Mouse (Mus musculus): ENCODE results near the gene Proser1. TPM values are rescaled to one million over a fixed set of nuclear protein-coding genes. Genes with fewer than 3 reads are reported as not detected.

Proser1 gene
- polyA plus RNA-seq, 1 experiment from 2014 or later = 24.8 TPM

DNA sequence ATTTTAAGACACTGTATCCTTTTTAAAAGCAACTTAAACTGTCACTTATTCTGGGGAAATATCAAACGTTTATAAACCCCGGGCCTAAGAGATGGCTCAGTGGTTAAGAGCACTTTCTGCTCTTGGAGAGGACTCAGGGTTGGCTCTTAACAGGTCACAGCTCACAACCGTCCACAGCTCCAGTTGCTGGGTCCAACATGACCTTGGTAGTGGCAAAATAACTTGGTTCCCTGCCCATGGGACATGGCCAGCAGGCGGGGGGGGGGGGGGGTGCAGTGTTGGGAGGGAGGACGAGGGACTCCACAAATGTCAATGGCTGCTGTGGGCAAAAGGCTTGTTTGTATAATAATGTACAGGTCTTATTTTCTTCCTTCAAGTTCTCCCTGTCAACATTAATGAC lies 3.9 kb downstream of the Proser1 start:
- H3K27ac ChIP-seq = no peak overlapping the region
- 78% methylated on average over 5 of the region's 5 CpGs for WGBS
- no peak overlapping the region for H3K9ac ChIP-seq
- H3K4me2 ChIP-seq = no peak overlapping the region
- H3K4me1 ChIP-seq = peaks cover 35% of the 10 kb centered on the region
- H3K9me3 ChIP-seq (replicated peaks) = no peaks in the 10 kb centered on the region
- ATAC-seq (replicated peaks; ENCODE audit: low FRiP score) = no peak
- peaks cover 39% of the 10 kb centered on the region for H3K36me3 ChIP-seq
- H3K27me3 ChIP-seq = no peaks in the 10 kb centered on the region
- H3K4me3 ChIP-seq (replicated peaks) = no peak overlapping the region

DNA sequence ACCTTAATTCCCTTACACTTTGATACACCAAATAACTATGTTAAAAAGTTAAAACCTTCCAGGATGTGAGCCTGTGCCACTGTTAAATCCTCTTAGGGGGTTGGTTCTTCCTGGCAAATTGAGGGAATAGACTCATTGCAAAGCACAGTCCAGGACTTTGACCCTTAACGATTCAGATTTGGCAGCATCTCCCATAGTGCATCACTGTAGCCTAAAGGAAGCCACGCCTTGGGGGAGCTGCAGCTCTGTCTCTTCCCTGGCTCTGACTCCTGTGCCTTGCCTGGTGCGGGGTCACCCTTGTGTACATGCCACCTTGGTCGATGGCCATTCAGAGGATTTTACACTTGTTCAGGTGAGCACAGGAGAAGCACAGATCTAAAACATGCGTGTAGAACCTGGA lies 6.2 kb downstream of the Proser1 start:
- Histone ChIP-seq H3K9ac (no peak overlapping the region), H3K4me3 (replicated peaks) (no peak overlapping the region), H3K27me3 (no peaks in the 10 kb centered on the region), H3K4me1 (peaks cover 31% of the 10 kb centered on the region), H3K27ac (no peak overlapping the region), H3K9me3 (replicated peaks) (no peaks in the 10 kb centered on the region), H3K4me2 (no peak overlapping the region), H3K36me3 (peaks cover 62% of the 10 kb centered on the region)
- no peak for ATAC-seq (replicated peaks; ENCODE audit: low FRiP score)
- WGBS = 92% methylated on average over 5 of the region's 5 CpGs

DNA sequence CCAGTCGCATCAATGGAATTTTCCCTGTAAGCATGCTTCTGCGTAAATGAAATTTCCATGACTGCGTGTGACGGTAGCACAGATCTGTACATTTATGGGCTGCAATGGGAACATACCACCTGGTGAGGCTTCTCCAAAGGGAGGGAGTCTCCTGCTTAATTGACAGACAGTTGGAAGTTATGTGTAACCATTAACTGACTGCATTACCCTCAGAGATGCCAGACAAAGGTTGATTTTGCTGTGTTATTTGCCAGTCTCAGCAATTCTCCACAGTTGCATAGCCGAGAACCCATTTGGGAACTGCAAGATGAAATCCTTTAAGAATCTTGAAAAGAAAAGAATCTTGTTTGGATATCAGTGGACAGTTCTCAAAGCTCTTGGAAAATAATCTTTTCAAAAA lies 8.6 kb downstream of the Proser1 start:
- Histone ChIP-seq H3K4me1 (peaks cover 11% of the 10 kb centered on the region), H3K27ac (no peak overlapping the region), H3K9me3 (replicated peaks) (no peaks in the 10 kb centered on the region), H3K9ac (no peak overlapping the region), H3K27me3 (no peaks in the 10 kb centered on the region), H3K4me2 (no peak overlapping the region), H3K36me3 (peaks cover 84% of the 10 kb centered on the region), H3K4me3 (replicated peaks) (no peak overlapping the region)
- 91% methylated on average over 5 of the region's 5 CpGs for WGBS
- no peak for ATAC-seq (replicated peaks; ENCODE audit: low FRiP score)

DNA sequence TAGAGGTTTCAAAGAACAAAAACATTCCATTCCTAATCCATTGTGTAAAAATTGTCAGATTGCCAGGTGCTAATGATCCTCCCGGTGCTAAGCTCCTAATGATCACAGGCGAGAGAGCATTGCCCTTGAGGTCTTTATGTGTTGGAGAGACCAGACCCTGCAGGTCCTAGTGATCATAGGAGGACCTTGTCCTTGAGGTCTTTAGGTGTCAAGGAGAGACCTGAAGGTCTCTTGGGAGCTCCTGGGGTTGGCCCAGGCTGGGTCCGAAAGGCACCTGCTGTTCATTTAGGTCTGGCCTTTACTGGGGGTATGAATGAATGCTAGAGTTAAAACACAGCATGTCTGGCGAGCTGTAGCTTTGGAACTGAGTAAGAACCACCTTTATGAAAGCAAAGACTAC lies 10.7 kb downstream of the Proser1 start:
- Histone ChIP-seq H3K27me3 (no peaks in the 10 kb centered on the region), H3K36me3 (peaks cover 98% of the 10 kb centered on the region), H3K4me2 (no peak overlapping the region), H3K4me1 (no peaks in the 10 kb centered on the region), H3K9me3 (replicated peaks) (no peaks in the 10 kb centered on the region), H3K27ac (no peak overlapping the region), H3K4me3 (replicated peaks) (no peak overlapping the region), H3K9ac (no peak overlapping the region)
- WGBS = 72% methylated on average over 4 of the region's 4 CpGs
- no peak for ATAC-seq (replicated peaks; ENCODE audit: low FRiP score)

DNA sequence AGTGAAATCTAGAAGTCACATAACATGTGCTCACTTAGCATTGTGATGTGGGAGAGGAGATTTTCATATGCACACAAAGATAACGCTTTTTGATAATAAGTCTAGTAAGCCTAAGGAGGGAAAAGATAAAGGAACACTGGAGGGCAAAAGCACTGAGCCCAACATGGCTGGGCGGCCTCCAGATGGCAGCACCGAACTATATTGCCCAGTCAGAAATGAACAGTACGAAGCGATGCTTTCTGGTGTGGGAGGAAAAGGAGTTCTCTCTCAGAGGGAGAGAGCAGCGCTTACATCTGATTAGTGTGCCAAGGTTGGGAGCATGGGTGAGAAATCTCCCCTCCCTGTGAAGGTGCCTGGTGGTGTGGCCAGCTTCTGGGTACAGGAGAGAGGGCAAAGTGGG lies 12.4 kb downstream of the Proser1 start:
- no peaks in the 10 kb centered on the region for H3K9me3 ChIP-seq (replicated peaks)
- no peak overlapping the region for H3K4me2 ChIP-seq
- WGBS = 66% methylated on average over 6 of the region's 6 CpGs
- ATAC-seq (replicated peaks; ENCODE audit: low FRiP score) = 0 out of 2 replicates have a peak, but pooled peaks have one; percentile 34
- peaks cover 97% of the 10 kb centered on the region for H3K36me3 ChIP-seq
- H3K4me1 ChIP-seq = no peaks in the 10 kb centered on the region
- no peak overlapping the region for H3K9ac ChIP-seq
- no peak overlapping the region for H3K27ac ChIP-seq
- H3K27me3 ChIP-seq = no peaks in the 10 kb centered on the region
- H3K4me3 ChIP-seq (replicated peaks) = no peak overlapping the region

DNA sequence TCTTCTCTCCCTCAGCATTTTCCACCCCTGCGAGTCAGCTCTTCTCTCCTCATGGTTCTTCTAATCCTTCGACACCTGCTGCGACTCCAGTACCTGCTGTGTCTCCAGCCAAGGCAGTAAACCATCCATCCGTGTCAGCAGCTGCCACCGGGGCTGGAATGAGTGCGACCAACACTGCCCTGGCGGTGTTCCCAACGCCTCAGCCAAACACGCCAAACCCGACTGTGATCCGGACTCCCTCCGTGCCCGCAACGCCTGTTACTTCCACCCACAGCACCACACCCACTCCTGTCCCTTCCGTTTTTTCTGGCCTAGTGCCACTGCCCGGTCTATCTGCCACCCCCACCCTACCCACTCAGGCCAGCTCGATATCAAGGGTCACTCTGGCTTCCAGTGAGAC lies 14.0 kb downstream of the Proser1 start:
- ATAC-seq (replicated peaks; ENCODE audit: low FRiP score) = peak; percentile 44; the same call in 1 of the 2 replicates
- no peak overlapping the region for H3K4me2 ChIP-seq
- WGBS = 73% methylated on average over 17 of the region's 17 CpGs
- H3K9ac ChIP-seq = no peak overlapping the region
- H3K36me3 ChIP-seq = peaks cover 96% of the 10 kb centered on the region
- no peak overlapping the region for H3K4me3 ChIP-seq (replicated peaks)
- H3K27me3 ChIP-seq = no peaks in the 10 kb centered on the region
- no peaks in the 10 kb centered on the region for H3K9me3 ChIP-seq (replicated peaks)
- no peaks in the 10 kb centered on the region for H3K4me1 ChIP-seq
- H3K27ac ChIP-seq = no peak overlapping the region

DNA sequence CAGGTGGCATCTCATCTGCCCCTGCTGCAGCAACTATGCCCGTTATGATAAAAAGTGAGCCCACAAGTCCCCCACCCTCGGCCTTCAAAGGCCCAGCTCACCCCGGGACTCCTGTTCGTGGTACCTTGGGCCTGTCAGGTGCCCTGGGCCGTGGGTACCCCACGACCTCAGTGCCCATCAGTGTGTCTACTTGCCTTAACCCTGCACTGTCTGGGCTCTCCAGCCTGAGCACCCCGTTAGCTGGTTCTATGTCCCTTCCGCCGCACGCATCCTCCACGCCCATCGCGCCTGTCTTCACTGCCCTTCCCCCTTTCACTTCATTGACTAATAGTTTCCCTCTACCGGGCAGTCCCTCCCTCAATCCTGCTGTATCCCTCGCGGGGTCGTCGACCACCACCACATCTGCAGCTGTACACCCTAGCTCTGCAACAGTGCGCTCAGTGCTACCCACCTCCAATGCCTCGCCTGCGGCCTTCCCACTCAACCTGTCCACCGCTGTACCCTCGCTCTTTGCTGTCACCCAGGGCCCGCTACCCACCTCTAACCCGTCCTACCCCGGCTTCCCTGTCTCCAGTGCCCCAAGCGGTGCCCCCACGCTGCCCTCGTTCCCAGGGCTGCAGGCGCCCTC lies 15.1 kb downstream of the Proser1 start:
- Histone ChIP-seq H3K4me1 (no peaks in the 10 kb centered on the region), H3K4me3 (replicated peaks) (no peak overlapping the region), H3K27me3 (no peaks in the 10 kb centered on the region), H3K36me3 (peaks cover 91% of the 10 kb centered on the region), H3K4me2 (no peak overlapping the region), H3K9me3 (replicated peaks) (no peaks in the 10 kb centered on the region), H3K27ac (no peak overlapping the region), H3K9ac (no peak overlapping the region)
- ATAC-seq (replicated peaks; ENCODE audit: low FRiP score) = peak; percentile 30; the same call in 1 of the 2 replicates
- WGBS = 98% methylated on average over 30 of the region's 30 CpGs

DNA sequence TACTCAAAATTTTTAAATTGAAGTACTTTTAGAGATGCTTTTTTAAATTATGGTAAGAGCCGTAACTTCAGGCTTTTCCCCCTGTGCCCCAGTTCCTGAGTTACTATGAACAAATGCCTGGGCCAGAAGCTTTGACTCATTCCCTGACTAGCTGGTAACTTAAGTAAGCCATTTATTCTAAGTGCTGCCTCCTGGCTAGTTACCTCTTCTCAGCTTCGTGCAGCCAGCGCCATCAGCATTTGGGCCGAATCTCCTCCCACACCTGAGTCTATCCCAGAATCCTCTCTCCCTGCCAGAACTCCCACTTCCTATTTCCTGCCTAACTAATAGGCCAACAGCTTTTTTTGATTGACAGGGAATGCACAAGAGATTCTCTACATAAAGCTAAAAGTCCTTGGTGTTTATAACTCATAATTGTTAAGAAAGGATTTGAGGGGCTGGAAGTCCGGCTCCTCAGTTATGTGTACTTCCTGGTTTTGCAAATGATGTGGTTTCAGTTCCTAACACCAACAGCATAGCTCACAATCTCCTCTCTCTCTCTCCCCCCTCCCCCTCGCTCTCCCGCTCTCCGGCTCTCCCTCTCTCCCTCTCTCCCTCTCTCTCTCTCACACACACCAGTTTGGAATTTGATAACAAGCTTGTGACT lies 20.1 kb downstream of the Proser1 start:
- H3K9me3 ChIP-seq (replicated peaks) = no peaks in the 10 kb centered on the region
- H3K4me3 ChIP-seq (replicated peaks) = no peak overlapping the region
- H3K4me2 ChIP-seq = no peak overlapping the region
- peaks cover 42% of the 10 kb centered on the region for H3K36me3 ChIP-seq
- no peak overlapping the region for H3K27ac ChIP-seq
- H3K4me1 ChIP-seq = peaks cover 27% of the 10 kb centered on the region
- H3K27me3 ChIP-seq = no peaks in the 10 kb centered on the region
- WGBS = 83% methylated on average over 8 of the region's 8 CpGs
- no peak overlapping the region for H3K9ac ChIP-seq
- ATAC-seq (replicated peaks; ENCODE audit: low FRiP score) = no peak

DNA sequence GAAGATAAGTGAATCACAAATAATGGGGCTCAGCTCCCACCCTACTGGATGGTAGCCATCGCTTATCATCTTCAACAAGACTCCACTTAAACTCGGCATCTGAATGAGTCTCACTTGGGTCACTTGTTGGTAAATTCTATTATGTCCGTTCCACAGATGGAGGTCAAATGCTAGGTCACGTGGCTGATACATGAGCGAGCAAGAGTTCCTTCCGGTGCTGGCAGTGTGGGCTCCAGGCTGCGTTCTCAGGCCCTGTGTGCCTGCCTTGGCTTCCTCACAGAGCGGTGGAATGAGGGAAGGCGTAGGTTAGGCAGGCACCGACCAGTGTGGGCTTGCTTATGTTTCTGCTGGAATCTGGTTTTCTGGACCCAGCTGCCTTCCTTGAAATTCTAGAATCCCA lies 23.1 kb downstream of the Proser1 start:
- Histone ChIP-seq H3K4me3 (replicated peaks) (no peak overlapping the region), H3K27me3 (no peaks in the 10 kb centered on the region), H3K36me3 (peaks cover 14% of the 10 kb centered on the region), H3K9ac (no peak overlapping the region), H3K9me3 (replicated peaks) (no peaks in the 10 kb centered on the region), H3K4me2 (no peak overlapping the region), H3K4me1 (peaks cover 27% of the 10 kb centered on the region), H3K27ac (no peak overlapping the region)
- ATAC-seq (replicated peaks; ENCODE audit: low FRiP score) = no peak
- 70% methylated on average over 10 of the region's 10 CpGs for WGBS

DNA sequence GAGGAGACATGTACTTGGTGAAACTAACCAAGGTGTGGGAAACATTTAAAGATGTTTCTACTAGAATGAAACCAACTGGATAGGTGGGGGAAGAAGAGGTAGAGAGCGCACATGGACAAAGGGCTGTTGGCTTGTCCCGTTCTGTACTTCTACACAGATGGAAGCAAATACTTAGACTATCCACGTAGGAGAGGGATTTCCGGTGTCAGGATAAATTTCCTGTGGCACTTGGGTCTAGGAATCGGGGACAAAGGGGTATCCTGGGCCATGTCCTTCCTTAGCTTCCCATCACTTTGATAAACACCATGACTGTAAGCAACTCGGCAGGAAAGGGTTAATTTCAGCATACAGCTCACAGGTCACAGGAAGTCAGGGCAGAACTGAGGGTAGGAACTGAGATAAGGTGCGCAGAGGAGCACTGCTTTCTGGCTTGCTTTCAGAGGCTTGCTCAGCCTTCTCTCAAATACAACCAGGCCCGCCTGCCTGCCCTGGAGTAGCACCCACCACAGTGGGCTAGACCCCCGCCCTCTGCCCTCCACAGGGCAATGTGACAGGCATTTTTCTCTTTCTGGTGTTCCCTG lies 23.6 kb downstream of the Proser1 start:
- Histone ChIP-seq H3K27me3 (no peaks in the 10 kb centered on the region), H3K9me3 (replicated peaks) (no peaks in the 10 kb centered on the region), H3K36me3 (peaks cover 9% of the 10 kb centered on the region), H3K4me1 (peaks cover 27% of the 10 kb centered on the region), H3K9ac (no peak overlapping the region), H3K4me2 (no peak overlapping the region), H3K27ac (no peak overlapping the region), H3K4me3 (replicated peaks) (no peak overlapping the region)
- 61% methylated on average over 9 of the region's 9 CpGs for WGBS
- no peak for ATAC-seq (replicated peaks; ENCODE audit: low FRiP score)

DNA sequence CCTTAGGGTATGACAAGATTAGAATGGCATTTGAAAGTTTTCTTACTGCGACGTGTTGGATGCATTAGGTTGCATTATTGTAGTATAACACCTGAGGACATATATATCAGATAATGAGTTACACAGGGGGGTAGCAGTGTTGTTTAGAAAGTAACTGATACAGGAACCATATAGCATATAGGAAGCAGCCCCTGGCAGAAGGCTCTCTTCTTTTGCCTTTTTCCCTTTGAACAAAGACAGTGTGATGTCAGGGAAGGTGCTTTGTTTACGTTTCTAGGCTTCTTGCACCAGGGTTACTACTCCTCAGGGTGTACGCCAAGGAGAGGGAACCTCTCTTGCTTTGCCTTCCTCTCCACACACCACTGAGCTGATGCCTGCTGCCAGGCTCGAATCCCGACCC lies 24.9 kb downstream of the Proser1 start, which contains the start of gene Stoml3:
Stoml3 (plus strand) TSS at position 301 of the 400 bp plus-strand sequence.
- no peak for ATAC-seq (replicated peaks; ENCODE audit: low FRiP score)
- no peak within 1 kb of the TSS for H3K4me3 ChIP-seq (replicated peaks)
- H3K27me3 ChIP-seq = no peaks in the 10 kb centered on the region
- no peaks in the 10 kb centered on the region for H3K9me3 ChIP-seq (replicated peaks)
- no peak within 1 kb of the TSS for H3K27ac ChIP-seq
- no peak within 1 kb of the TSS for H3K9ac ChIP-seq
- H3K4me2 ChIP-seq = no peak within 1 kb of the TSS
- 63% methylated on average over 6 of the region's 6 CpGs for WGBS
- H3K4me1 ChIP-seq = peaks cover 27% of the 10 kb centered on the region
- no peaks in the 10 kb centered on the region for H3K36me3 ChIP-seq

DNA sequence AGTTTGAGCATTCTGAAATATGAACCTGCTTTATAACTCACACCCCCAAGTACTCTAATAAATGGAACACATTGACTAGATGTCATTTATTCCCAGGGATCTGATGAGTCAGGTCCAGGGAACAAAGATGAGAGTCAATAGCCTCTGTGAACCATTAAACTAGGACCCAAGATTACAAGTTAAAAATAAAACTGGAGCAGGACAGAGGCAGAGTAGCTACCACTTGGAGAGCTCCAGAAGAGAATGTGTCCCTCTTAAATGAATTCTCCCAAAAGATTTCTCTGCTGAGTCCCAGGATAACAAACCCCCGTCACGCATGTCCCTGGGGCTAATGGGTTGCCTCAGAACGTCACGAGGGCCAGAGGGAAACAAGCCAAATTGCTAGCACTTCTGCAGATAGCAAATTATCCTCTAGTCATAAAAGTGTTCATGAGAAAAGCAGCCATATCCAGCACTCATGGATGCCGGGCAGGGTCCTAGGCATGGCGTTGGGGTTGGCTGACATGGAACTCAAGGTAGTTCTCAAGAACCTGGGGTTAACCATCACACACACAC lies 35.0 kb downstream of the Proser1 start:
- no peak overlapping the region for H3K9ac ChIP-seq
- no peak overlapping the region for H3K4me2 ChIP-seq
- H3K4me3 ChIP-seq (replicated peaks) = no peak overlapping the region
- H3K27ac ChIP-seq = peak overlapping the region; percentile 56; the same call in 1 of the 2 replicates
- 0 out of 2 replicates have a peak, but pooled peaks cover 3% of the 10 kb centered on the region for H3K4me1 ChIP-seq
- peak; percentile 33; the same call in 1 of the 2 replicates for ATAC-seq (replicated peaks; ENCODE audit: low FRiP score)
- no peaks in the 10 kb centered on the region for H3K9me3 ChIP-seq (replicated peaks)
- 64% methylated on average over 6 of the region's 6 CpGs for WGBS
- H3K36me3 ChIP-seq = no peaks in the 10 kb centered on the region
- no peaks in the 10 kb centered on the region for H3K27me3 ChIP-seq

All from kidney, embryonic 15.5 days (tissue).